Mouse (Mus musculus) G1E (cell line): ENCODE measurements at regions not wholly inside any gene's neighbourhood (a gene's known extent, or its start where the extent isn't known, plus 50 kb on each side); places are given as distances from the start of the nearest gene placed in this dataset.

Experiments
- ATAC-seq: 2 replicates; pipeline ENCODE4 v1.8.0; 2016; ENCODE audit warnings: mild to moderate bottlenecking; ENCODE audit not compliant: insufficient number of reproducible peaks, poor library complexity, low FRiP score, severe bottlenecking; ENCODE audit errors: extremely low read depth
- DNase-seq: peaks from one replicate; pipeline ENCODE4 v3.0.0; 2012; ENCODE audit warnings: low spot score
- H3K27me3 ChIP-seq: 2 replicates; pipeline ENCODE4 v1.6.1; 2012; ENCODE audit warnings: mild to moderate bottlenecking, low read length, inconsistent platforms; ENCODE audit not compliant: insufficient read depth
- H3K36me3 ChIP-seq: replicated peaks from 2 replicates; pipeline ENCODE3; 2012; ENCODE audit warnings: mild to moderate bottlenecking, inconsistent platforms
- H3K4me1 ChIP-seq: 2 replicates; pipeline ENCODE4 v1.6.1; 2012; ENCODE audit warnings: low read depth, low read length, inconsistent platforms, mixed read lengths; ENCODE audit not compliant: insufficient read depth
- H3K4me3 ChIP-seq: 2 replicates; pipeline ENCODE4 v1.5.1; 2012; ENCODE audit warnings: low read depth, mild to moderate bottlenecking, inconsistent platforms, low read length, moderate library complexity, mixed read lengths
- H3K9me3 ChIP-seq: replicated peaks from 2 replicates; pipeline ENCODE4 v1.6.1; 2012; ENCODE audit warnings: inconsistent platforms
- CTCF ChIP-seq: IDR thresholded peaks from 2 replicates; pipeline ENCODE4 v1.5.1; 2012; ENCODE audit warnings: low read depth, low read length, inconsistent platforms, mixed read lengths
- GATA1 ChIP-seq: IDR thresholded peaks from 2 replicates; pipeline ENCODE4 v1.6.1; 2012; ENCODE audit warnings: borderline replicate concordance, low read length, inconsistent platforms, mixed read lengths
- GATA2 ChIP-seq: IDR thresholded peaks from 2 replicates; pipeline ENCODE4 v1.6.1; 2012; ENCODE audit warnings: low read depth, low read length, inconsistent platforms, borderline replicate concordance
- POLR2AphosphoS5 ChIP-seq: IDR thresholded peaks from 2 replicates; pipeline ENCODE4 v1.6.1; 2012; ENCODE audit warnings: low read depth, low read length, inconsistent platforms; ENCODE audit not compliant: insufficient replicate concordance
- TAL1 ChIP-seq: conservative IDR thresholded peaks from 2 replicates; pipeline ENCODE4 v1.6.1; 2012; ENCODE audit warnings: low read depth, low read length, inconsistent platforms, mixed read lengths

GRCm38 (mm10) chr7:133521936-133522335, 80.0 kb downstream of the Tex36 start:
- H3K4me1 ChIP-seq, result no peaks in the 10 kb centered on the region
- no peaks in the 10 kb centered on the region for H3K36me3 ChIP-seq
- DNase-seq (no peak), ATAC-seq (no peak)
- H3K4me3 ChIP-seq, result no peak overlapping the region
- peaks cover 36% of the 10 kb centered on the region for H3K9me3 ChIP-seq
- no peaks in the 10 kb centered on the region for H3K27me3 ChIP-seq
- TF ChIP-seq TAL1 (no peak), CTCF (no peak), GATA2 (no peak), GATA1 (no peak), POLR2AphosphoS5 (no peak)

- Histone ChIP-seq H3K36me3 (no peaks in the 10 kb centered on the region), H3K4me3 (no peak overlapping the region), H3K9me3 (peaks cover 26% of the 10 kb centered on the region), H3K4me1 (no peaks in the 10 kb centered on the region), H3K27me3 (no peaks in the 10 kb centered on the region)
- TF ChIP-seq GATA2 (no peak), TAL1 (no peak)
- DNase-seq (no peak), ATAC-seq (no peak)
Measured at GRCm38 (mm10) chr7:133518926-133519325, 83.0 kb downstream of the Tex36 start.

DNA sequence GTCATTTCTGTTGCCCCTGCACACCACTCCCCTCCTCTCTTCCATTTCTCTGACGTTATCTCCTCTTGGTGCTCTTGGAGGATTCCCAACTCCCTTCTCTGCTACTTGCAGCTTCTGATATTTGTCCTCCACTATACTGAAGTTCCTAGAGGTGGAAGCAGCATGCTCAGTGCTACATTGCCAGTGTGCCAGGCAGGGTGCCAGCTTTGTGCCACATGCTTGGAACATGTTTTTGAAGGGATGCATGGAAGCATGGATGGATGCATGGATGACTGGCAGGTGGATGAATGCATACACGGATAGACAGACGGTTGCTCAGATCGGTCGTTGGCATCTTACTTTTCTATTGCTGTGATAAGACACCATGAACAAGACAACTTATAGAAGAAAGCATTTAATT, 84.4 kb downstream of the Tex36 start:
- Histone ChIP-seq H3K36me3 (no peaks in the 10 kb centered on the region), H3K4me3 (no peak overlapping the region), H3K27me3 (no peaks in the 10 kb centered on the region), H3K9me3 (peaks cover 16% of the 10 kb centered on the region), H3K4me1 (no peaks in the 10 kb centered on the region)
- ATAC-seq (no peak), DNase-seq (no peak)
- TF ChIP-seq POLR2AphosphoS5 (no peak), CTCF (no peak), GATA1 (no peak), GATA2 (no peak), TAL1 (no peak)

DNA sequence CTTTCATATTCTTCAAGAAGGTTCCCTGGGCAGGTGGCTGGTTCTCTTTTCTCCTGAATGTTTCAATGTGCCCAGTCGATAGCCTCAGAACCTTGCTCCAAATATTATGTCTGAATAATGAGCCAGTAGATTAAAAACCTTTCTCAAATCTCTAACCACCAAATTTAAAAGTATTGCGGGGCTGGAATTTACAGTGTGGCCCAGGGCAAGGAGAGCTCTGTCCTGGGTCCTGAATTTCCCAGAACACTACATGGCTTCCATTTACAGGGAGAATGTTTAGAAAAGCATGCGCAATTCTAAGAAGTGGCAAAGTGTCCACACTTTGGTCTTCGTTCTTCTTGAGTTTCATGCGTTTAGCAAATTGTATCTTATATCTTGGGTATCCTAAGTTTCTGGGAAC, 91.0 kb downstream of the Tex36 start:
- Histone ChIP-seq H3K4me3 (no peak overlapping the region), H3K9me3 (peaks cover 11% of the 10 kb centered on the region), H3K27me3 (no peaks in the 10 kb centered on the region), H3K36me3 (no peaks in the 10 kb centered on the region), H3K4me1 (no peaks in the 10 kb centered on the region)
- no peak for DNase-seq
- TF ChIP-seq POLR2AphosphoS5, result no peak
- no peak for TF ChIP-seq GATA1
- TF ChIP-seq CTCF, result no peak
- no peak for TF ChIP-seq GATA2
- no peak for TF ChIP-seq TAL1
- ATAC-seq, result no peak

- Histone ChIP-seq H3K4me1 (no peaks in the 10 kb centered on the region), H3K27me3 (no peaks in the 10 kb centered on the region), H3K9me3 (peaks cover 18% of the 10 kb centered on the region), H3K4me3 (no peak overlapping the region), H3K36me3 (no peaks in the 10 kb centered on the region)
- DNase-seq (no peak), ATAC-seq (no peak)
- TF ChIP-seq GATA1 (no peak), GATA2 (no peak), CTCF (no peak), TAL1 (no peak), POLR2AphosphoS5 (no peak)
Measured at GRCm38 (mm10) chr7:133509486-133509885, 92.5 kb downstream of the Tex36 start.

GRCm38 (mm10) chr7:133508370-133509012, 93.5 kb downstream of the Tex36 start:
- ATAC-seq (no peak), DNase-seq (no peak)
- H3K4me1 ChIP-seq, result no peaks in the 10 kb centered on the region
- H3K36me3 ChIP-seq, result no peaks in the 10 kb centered on the region
- peaks cover 18% of the 10 kb centered on the region for H3K9me3 ChIP-seq
- no peaks in the 10 kb centered on the region for H3K27me3 ChIP-seq
- H3K4me3 ChIP-seq, result no peak overlapping the region
- TF ChIP-seq TAL1, result no peak
- TF ChIP-seq POLR2AphosphoS5, result no peak
- TF ChIP-seq CTCF, result no peak
- TF ChIP-seq GATA2, result no peak
- TF ChIP-seq GATA1, result no peak

DNA sequence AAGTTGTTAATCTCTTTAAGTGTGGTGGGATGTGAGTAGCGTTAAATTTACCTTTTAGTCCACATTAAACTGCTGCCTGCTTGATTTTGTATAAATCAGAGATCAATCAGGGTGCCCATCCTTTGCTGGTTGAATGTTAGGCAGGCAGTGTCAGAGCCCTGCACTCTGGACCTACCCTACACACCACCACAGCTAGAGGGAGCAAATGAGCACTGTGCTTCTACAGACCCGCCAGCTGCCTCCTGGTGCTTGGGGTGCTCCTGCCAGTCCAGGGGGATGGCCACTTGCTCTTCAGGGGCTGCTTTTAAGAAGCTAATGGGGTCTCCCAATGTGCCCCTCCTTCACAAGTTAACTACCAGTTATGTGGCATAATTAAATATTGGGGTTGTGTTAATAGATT, 96.3 kb downstream of the Tex36 start:
- TF ChIP-seq TAL1, result no peak
- TF ChIP-seq GATA1, result no peak
- Histone ChIP-seq H3K4me1 (no peaks in the 10 kb centered on the region), H3K27me3 (no peaks in the 10 kb centered on the region), H3K36me3 (no peaks in the 10 kb centered on the region), H3K9me3 (peaks cover 33% of the 10 kb centered on the region), H3K4me3 (no peak overlapping the region)
- ATAC-seq (no peak), DNase-seq (no peak)
